Mouse (Mus musculus) liver, adult 2 months (tissue): ENCODE results near the gene Gm17617. TPM values are rescaled to one million over a fixed set of nuclear protein-coding genes. Genes with fewer than 3 reads are reported as not detected.
"Not testable (repeated sequence)": the region's sequence is repeated elsewhere in the genome, so short reads cannot be mapped to it uniquely, and the experiment has no call there.

ENCODE experiments used
- DNase-seq: peaks from one replicate; pipeline ENCODE4 v3.0.0-alpha.2; 2011; ENCODE audit warnings: low read depth, low spot score; ENCODE audit errors: extremely low read depth
- H3K27ac ChIP-seq: fragments of 200-500 bp; replicated peaks from 2 replicates; pipeline ENCODE4 v1.5.1; 2012; ENCODE audit warnings: low read depth, mild to moderate bottlenecking, control low read depth, inconsistent platforms, low read length; ENCODE audit not compliant: insufficient read depth
- H3K27me3 ChIP-seq: fragments of 200-500 bp; 2 replicates; pipeline ENCODE4 v1.6.1; 2012; ENCODE audit warnings: mild to moderate bottlenecking, moderate library complexity, low read length, inconsistent platforms; ENCODE audit not compliant: control insufficient read depth, insufficient read depth
- H3K36me3 ChIP-seq: fragments of 200-500 bp; 2 replicates; pipeline ENCODE4 v1.6.1; 2012; ENCODE audit warnings: low read length, inconsistent platforms; ENCODE audit not compliant: control insufficient read depth, insufficient read depth
- H3K4me1 ChIP-seq: fragments of 200-500 bp; 2 replicates; pipeline ENCODE4 v1.6.1; 2011; ENCODE audit warnings: low read length; ENCODE audit not compliant: control insufficient read depth, insufficient read depth
- H3K4me3 ChIP-seq: fragments of 200-500 bp; 2 replicates; pipeline ENCODE4 v1.5.1; 2011; ENCODE audit warnings: low read depth, mild to moderate bottlenecking, control low read depth, low read length, moderate library complexity; ENCODE audit not compliant: insufficient read depth
- H3K79me2 ChIP-seq: fragments of 200-500 bp; 2 replicates; pipeline ENCODE4 v1.6.1; 2012; ENCODE audit warnings: inconsistent platforms, mild to moderate bottlenecking, low read length, moderate library complexity; ENCODE audit not compliant: control insufficient read depth, insufficient read depth
- H3K9ac ChIP-seq: fragments of 200-500 bp; 2 replicates; pipeline ENCODE4 v1.6.1; 2012; ENCODE audit warnings: low read depth, mild to moderate bottlenecking, control low read depth, inconsistent platforms, low read length
- CTCF ChIP-seq: fragments of 200-500 bp; IDR thresholded peaks from 2 replicates; pipeline ENCODE4 v1.5.1; 2011; ENCODE audit warnings: low read depth, low read length, control low read depth
- POLR2A ChIP-seq: fragments of 200-500 bp; IDR thresholded peaks from 2 replicates; pipeline ENCODE4 v1.6.1; 2011; ENCODE audit warnings: low read length, control low read depth; ENCODE audit not compliant: insufficient read depth; ENCODE audit errors: extremely low read depth
- WGBS: fragments of 180-500 bp; shearing (Covaris S2); methylation state at CpG from one replicate; pipeline ENCODE4 v1.1.7; 2018; 5-methylcytosine and 5-hydroxymethylcytosine counted together
- polyA plus RNA-seq: library from polyadenylated mRNA; depleted of rRNA; stranded (reverse); fragments of >200 nt; gene quantifications from 2 replicates; pipeline ENCODE4 v1.2.3, GENCODE M21; 2012; rRNA removed
- total RNA-seq: library from RNA; depleted of rRNA; stranded (reverse); fragments of >200 nt; gene quantifications from 2 replicates; pipeline ENCODE4 v1.2.3, GENCODE M21; 2014; rRNA removed

The Gm17617 gene
- total and polyA plus RNA-seq, 2 experiments = not detected

DNA sequence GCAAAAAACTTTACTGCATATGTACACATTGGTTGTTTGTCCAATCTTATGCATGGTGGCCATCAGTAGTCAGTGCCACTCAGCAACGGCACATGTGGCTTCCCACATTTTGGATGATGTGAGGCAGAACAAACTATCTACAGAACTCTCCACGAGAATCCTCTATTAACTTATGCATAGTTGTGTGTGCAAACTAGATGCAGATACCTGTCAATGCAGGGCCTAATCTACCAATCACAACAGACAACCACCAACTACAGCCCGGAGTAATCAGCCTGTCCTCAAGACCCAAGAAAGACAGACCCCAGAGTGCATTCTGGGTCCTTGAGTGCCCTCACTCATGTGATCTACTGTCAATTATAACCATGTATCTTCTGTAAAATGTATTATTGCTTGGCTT is 31.0 kb downstream of the Gm17617 start:
- WGBS = 95% methylated on average over 3 of the region's 3 CpGs

DNA sequence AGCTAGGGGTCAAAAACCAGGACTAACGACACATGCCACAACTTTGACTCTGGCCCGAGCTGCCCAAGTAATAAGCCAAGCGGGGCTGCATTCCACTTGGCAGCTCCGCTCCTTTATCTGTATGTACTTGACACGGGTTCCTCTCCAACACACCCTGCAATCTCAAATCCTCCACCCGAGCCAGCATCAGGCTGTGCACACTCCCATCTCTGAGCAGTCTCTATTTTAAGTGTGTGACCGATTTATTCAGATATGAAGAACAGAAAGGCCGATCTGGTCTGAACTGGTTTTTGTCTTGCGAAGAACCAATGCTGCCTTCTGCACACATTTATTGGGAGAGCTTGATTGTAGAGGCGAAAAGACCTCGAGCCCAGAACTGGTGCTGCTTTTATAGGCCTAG is 31.7 kb downstream of the Gm17617 start:
- WGBS = 92% methylated on average over 11 of the region's 11 CpGs
- H3K36me3 ChIP-seq = no peaks in the 10 kb centered on the region
- H3K4me1 ChIP-seq = peaks cover 9% of the 10 kb centered on the region

More for the DNA sequence above, 31.0 kb downstream of the Gm17617 start:
- Histone ChIP-seq H3K79me2 (peaks cover 9% of the 10 kb centered on the region; the same call in 1 of the 2 replicates), H3K36me3 (no peaks in the 10 kb centered on the region), H3K9ac (no peak overlapping the region), H3K27ac (no peak overlapping the region), H3K4me1 (peaks cover 9% of the 10 kb centered on the region), H3K4me3 (no peak overlapping the region), H3K27me3 (no peaks in the 10 kb centered on the region)
- no peak for DNase-seq
- TF ChIP-seq POLR2A (no peak), CTCF (no peak)

DNA sequence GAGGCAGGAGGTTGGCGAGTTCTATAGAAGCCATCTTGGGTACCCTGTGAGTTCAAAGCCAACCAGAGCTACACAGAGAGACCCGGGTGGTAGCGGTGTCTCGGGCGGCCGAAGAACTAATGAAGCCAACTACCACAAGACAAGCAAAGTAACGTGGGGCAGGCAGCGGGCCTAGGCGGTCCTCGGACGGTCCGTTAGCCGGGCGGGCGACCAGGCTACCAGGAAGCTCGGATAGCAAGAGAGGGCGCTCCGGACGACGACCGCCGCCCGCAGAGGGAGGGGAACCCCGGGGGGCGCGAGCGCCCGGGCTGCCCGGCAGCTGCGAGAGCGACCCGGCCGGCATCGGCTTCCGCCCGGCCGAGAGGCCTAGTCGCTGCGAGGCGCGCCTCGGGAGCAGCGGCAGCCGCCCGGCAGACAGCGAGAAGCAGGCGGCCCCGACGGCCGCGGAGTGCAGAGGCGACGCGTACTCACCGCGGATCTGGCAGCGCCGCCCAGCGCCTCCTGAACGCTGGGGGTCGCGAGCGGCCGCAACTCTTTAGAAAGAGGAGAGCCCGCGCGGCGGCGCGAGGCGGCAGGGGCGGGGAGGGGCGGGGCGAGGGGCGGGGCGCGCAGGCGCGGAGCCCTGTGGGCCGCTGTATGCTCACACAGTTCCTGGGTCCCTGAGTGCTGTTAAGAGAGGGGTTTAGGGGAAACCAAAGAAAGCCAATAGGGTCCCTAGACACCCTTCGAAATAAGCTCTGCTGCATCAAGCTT is 33.4 kb downstream of the Gm17617 start, which contains the start of gene Uimc1:
Uimc1 (minus strand) TSS at position 575 of the 753 bp plus-strand sequence.
- Histone ChIP-seq H3K79me2 (peaks cover 7% of the 10 kb centered on the region; the same call in 1 of the 2 replicates), H3K9ac (peak within 1 kb of the TSS; percentile 97), H3K36me3 (no peaks in the 10 kb centered on the region), H3K4me3 (peak within 1 kb of the TSS; percentile 63), H3K4me1 (peaks cover 4% of the 10 kb centered on the region), H3K27me3 (no peaks in the 10 kb centered on the region), H3K27ac (peak within 1 kb of the TSS; percentile 65)
- TF ChIP-seq POLR2A (peak; percentile 71; the same call in 1 of the 2 replicates), CTCF (peak; percentile 37; the same call in 1 of the 2 replicates)
- WGBS = under 1% methylated on average over 80 of the region's 81 CpGs
- DNase-seq = peak; percentile 44

More for the DNA sequence above, 31.7 kb downstream of the Gm17617 start:
- peak; percentile 21 for DNase-seq
- no peak for TF ChIP-seq CTCF
- TF ChIP-seq POLR2A = no peak
- Histone ChIP-seq H3K27me3 (no peaks in the 10 kb centered on the region), H3K4me3 (no peak overlapping the region), H3K79me2 (peaks cover 11% of the 10 kb centered on the region; the same call in 1 of the 2 replicates), H3K9ac (no peak overlapping the region), H3K27ac (no peak overlapping the region)

DNA sequence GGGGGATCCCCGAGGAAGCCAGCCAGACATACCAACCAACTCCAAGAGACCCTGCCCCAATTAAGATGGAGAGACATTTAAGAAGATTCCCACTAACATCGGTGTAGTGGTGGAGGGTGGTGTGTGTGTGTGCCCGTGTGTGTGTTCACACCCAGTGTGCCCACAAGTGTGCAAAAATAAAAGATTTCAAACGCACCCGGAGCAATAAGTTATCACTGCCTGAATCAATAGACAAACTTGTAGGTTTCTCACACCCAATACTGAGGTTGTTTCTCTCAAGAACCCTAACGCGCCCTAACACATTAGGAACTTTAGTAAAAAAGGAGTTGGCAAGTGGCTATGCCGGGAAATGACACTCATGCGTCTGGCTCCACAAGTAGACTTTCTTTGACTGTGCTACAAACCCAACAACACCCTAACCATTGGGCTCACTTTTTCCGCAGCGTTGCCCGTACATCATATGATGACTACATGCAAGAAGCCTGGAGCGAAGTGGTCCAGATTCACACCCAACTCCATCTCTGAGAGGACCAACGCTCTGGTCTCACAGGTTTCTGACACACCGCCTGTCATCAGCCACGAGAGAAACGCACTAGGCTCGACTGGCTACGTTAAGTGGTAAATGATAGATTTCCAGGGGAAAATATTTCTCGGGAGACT is 34.2 kb downstream of the Gm17617 start:
- H3K27ac ChIP-seq = peak overlapping the region; percentile 65

DNA sequence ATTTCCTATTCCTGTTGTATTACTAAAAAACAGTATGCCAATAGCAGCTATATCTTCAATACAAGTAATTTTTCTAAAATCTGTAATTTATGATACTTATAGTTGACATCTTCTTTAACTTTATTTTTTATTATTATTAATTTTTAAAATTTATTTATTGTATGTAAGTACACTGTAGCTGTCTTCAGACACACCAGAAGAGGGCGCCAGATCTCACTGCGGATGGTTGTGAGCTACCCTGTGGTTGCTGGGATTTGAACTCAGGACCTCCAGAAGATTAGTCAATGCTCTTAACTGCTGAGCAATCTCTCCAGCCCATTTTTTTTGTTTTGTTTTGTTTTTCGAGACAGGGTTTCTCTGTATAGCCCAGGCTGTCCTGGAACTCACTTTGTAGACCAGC is 35.5 kb downstream of the Gm17617 start:
- H3K79me2 ChIP-seq, H3K36me3 ChIP-seq, H3K27ac ChIP-seq, DNase-seq, H3K4me3 ChIP-seq, H3K27me3 ChIP-seq, H3K4me1 ChIP-seq, H3K9ac ChIP-seq: not testable (repeated sequence)
- WGBS = 98% methylated on average over 3 of the region's 3 CpGs

More for the DNA sequence above, 34.2 kb downstream of the Gm17617 start:
- H3K4me1 ChIP-seq = peaks cover 4% of the 10 kb centered on the region
- H3K4me3 ChIP-seq = peak overlapping the region; percentile 63
- 18% methylated on average over 20 of the region's 20 CpGs for WGBS
- TF ChIP-seq POLR2A = no peak
- TF ChIP-seq CTCF = no peak
- H3K27me3 ChIP-seq = no peaks in the 10 kb centered on the region
- peak; percentile 41 for DNase-seq
- no peaks in the 10 kb centered on the region for H3K36me3 ChIP-seq
- peak overlapping the region; percentile 97 for H3K9ac ChIP-seq
- peaks cover 7% of the 10 kb centered on the region; the same call in 1 of the 2 replicates for H3K79me2 ChIP-seq

DNA sequence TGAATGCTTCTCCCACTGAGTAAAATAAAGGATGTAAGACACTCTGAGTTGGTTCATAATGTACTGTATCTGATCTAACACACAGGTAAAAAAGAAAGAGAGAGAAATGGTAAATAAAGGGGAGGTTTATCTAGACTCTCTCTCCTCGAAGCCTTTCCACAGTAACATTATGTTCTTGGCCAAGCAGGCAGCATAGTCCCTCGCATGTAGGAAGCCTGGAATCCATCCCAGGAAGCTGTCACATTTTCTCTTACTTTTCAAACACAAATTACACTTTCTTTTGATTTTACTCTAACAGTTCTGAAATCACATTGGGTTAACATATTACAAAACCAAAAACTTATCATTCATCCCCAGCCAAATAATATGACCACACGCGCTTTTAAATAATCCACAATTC is 40.8 kb downstream of the Gm17617 start:
- Histone ChIP-seq H3K4me1 (no peaks in the 10 kb centered on the region), H3K9ac (no peak overlapping the region), H3K4me3 (no peak overlapping the region), H3K36me3 (peaks cover 8% of the 10 kb centered on the region; the same call in 1 of the 2 replicates), H3K27ac (no peak overlapping the region), H3K27me3 (no peaks in the 10 kb centered on the region), H3K79me2 (peaks cover 2% of the 10 kb centered on the region; the same call in 1 of the 2 replicates)
- no peak for TF ChIP-seq CTCF
- TF ChIP-seq POLR2A = no peak
- WGBS = 59% methylated on average over 4 of the region's 4 CpGs
- no peak for DNase-seq

Other genes starting within 250 kb of the Gm17617 start
- 0.46 and 0.81 TPM in 2 replicates for gene Unc5a, start 184.1 kb downstream of the Gm17617 start, total RNA-seq
- 0.57 and 1.6 TPM in 2 replicates for gene Unc5a, start 184.1 kb downstream of the Gm17617 start, polyA plus RNA-seq
- 5.4 and 6.7 TPM in 2 replicates for gene Hk3, start 112.2 kb downstream of the Gm17617 start, total RNA-seq
- 1.8 and 4.1 TPM in 2 replicates for gene Hk3, start 112.2 kb downstream of the Gm17617 start, polyA plus RNA-seq
- gene Uimc1, start 33.2 kb downstream of the Gm17617 start, total RNA-seq = 10.4 and 12.0 TPM in 2 replicates
- gene Uimc1, start 33.2 kb downstream of the Gm17617 start, polyA plus RNA-seq = 2.8 and 3.7 TPM in 2 replicates
- 4.5 and 5.6 TPM in 2 replicates for gene Zfp346, start 28.2 kb downstream of the Gm17617 start, total RNA-seq
- 3.9 and 5.1 TPM in 2 replicates for gene Zfp346, start 28.2 kb downstream of the Gm17617 start, polyA plus RNA-seq
- gene Fgfr4, start 19.1 kb upstream of the Gm17617 start, total RNA-seq = 6.6 and 16.9 TPM in 2 replicates
- gene Fgfr4, start 19.1 kb upstream of the Gm17617 start, polyA plus RNA-seq = 49.9 and 52.4 TPM in 2 replicates
- gene Nsd1, start 76.2 kb upstream of the Gm17617 start, total RNA-seq = 45.4 TPM in 2 replicates
- 8.0 and 8.9 TPM in 2 replicates for gene Nsd1, start 76.2 kb upstream of the Gm17617 start, polyA plus RNA-seq
- 96.3 and 115 TPM in 2 replicates for gene Prelid1, start 187.0 kb upstream of the Gm17617 start, total RNA-seq
- gene Prelid1, start 187.0 kb upstream of the Gm17617 start, polyA plus RNA-seq = 378 and 383 TPM in 2 replicates
- 32.7 and 33.6 TPM in 2 replicates for gene Rab24, start 188.4 kb upstream of the Gm17617 start, total RNA-seq
- gene Rab24, start 188.4 kb upstream of the Gm17617 start, polyA plus RNA-seq = 50.2 and 56.0 TPM in 2 replicates
- 0.13 TPM in 1 of 2 replicates, not detected in the other for gene Mxd3, start 196.3 kb upstream of the Gm17617 start, total RNA-seq
- gene Mxd3, start 196.3 kb upstream of the Gm17617 start, polyA plus RNA-seq = 0.21 and 0.27 TPM in 2 replicates
- gene Lman2, start 229.2 kb upstream of the Gm17617 start, total RNA-seq = 112 and 127 TPM in 2 replicates
- gene Lman2, start 229.2 kb upstream of the Gm17617 start, polyA plus RNA-seq = 136 and 143 TPM in 2 replicates
- gene Rgs14, start 236.2 kb upstream of the Gm17617 start, total RNA-seq = 0.28 and 0.34 TPM in 2 replicates
- gene Rgs14, start 236.2 kb upstream of the Gm17617 start, polyA plus RNA-seq = 0.45 and 0.70 TPM in 2 replicates